Mouse (Mus musculus) adrenal gland (tissue): Measurements from ENCODE around the gene Ldb2.

Experiments used
- intact Hi-C: fragments of 180-260 bp; cut with DNase I; formaldehyde crosslinking; loops from one replicate; pipeline ENCODE4 v1.15.1; 2025

Ldb2 gene

GRCm38 (mm10) chr5:44725501-44725900, 74.0 kb downstream of the Ldb2 start:
- intact Hi-C loops: no loop called here

DNA sequence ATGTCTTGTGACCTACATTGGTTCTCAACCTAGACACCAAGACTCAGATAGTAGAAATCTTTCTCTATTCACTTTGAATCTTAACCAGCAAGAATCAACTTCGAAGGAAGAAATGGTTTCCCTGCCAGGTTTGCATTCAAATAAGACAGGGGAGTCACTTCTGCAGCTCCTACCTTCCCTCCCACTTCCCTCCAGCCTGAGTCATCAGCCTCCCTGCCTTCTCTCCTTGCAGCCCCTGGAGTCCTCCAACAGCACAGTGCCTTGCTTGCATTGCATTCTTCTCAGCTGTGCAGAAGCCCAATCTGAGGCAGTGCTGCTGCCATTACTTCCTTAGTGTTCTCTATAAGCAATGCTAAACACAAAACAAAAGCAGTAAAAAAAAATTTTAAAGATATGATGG, 79.6 kb downstream of the Ldb2 start:
- intact Hi-C loops: no loop called here

DNA sequence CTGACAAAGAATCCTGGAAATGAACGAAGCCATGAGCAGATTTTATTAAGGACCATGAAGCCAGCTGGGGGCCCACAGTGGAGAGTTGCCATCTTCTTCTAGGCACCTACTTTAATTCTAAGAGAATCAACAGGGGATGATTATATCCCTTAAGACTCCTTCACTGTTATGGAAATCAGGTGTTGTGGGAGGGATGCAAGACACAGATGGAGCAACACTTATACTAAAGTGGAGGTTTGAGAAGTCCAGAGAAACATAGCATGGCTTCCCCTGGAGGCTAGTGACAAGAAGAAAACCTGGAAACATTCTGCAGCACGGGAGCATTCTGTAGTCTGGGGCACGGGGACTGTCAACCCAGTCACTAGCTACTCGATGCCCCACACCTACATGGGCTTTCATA, 85.0 kb downstream of the Ldb2 start:
- intact Hi-C loops: no loop called here

- intact Hi-C loops: no loop called here
Measured at GRCm38 (mm10) chr5:44713181-44713789, 86.2 kb downstream of the Ldb2 start.

DNA sequence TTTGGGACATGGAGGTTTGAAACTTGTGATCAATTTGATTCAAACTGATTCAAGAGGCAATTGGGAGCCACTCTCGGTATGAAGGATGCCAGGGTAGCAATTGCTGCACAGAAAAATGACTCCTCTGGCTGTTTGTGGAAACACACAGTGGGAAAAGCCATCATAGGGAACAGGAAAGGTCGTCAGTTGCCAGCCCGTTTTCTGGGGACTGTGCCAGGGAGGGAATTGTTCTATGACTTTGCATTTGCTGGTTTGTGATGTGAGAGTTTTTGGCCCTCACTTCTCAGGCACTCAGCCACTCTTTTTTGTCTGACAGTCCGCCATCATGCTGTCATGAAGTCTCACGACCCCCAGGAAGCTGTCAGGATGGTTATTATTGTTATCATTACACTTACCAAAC, 88.3 kb downstream of the Ldb2 start:
- intact Hi-C loops: no loop called here

- intact Hi-C loops: no loop called here
Measured at GRCm38 (mm10) chr5:44710132-44710871, 89.2 kb downstream of the Ldb2 start.

GRCm38 (mm10) chr5:44709276-44709675, 90.2 kb downstream of the Ldb2 start:
- intact Hi-C loops: no loop called here

DNA sequence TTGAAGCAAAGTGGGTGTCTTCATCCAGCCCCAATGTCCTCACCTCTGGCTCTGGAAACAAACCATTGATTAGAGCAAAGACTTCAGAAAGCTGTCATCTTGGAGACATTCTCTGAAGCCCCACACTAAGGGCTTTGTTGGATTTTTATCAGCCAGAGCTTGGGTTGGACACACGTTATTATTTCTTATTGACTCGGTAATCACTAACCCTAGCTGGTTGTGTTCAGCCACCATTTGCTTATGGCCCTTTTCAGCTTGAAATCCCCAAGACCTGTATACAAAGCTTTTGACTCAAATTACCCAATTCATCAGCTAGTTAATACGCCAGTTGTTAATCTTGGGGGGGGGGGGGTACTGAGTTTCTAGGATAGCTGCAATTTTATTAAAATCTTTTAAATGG, 91.5 kb downstream of the Ldb2 start:
- intact Hi-C loops: no loop called here

GRCm38 (mm10) chr5:44706997-44707698, 92.3 kb downstream of the Ldb2 start:
- intact Hi-C loops: no loop called here

- intact Hi-C loops: no loop called here
Measured at GRCm38 (mm10) chr5:44697993-44698392, 101.5 kb downstream of the Ldb2 start.

- intact Hi-C loops: no loop called here
Measured at GRCm38 (mm10) chr5:44696548-44696947, 102.9 kb downstream of the Ldb2 start.

- intact Hi-C loops: no loop called here
Measured at GRCm38 (mm10) chr5:44693674-44694073, 105.8 kb downstream of the Ldb2 start.

DNA sequence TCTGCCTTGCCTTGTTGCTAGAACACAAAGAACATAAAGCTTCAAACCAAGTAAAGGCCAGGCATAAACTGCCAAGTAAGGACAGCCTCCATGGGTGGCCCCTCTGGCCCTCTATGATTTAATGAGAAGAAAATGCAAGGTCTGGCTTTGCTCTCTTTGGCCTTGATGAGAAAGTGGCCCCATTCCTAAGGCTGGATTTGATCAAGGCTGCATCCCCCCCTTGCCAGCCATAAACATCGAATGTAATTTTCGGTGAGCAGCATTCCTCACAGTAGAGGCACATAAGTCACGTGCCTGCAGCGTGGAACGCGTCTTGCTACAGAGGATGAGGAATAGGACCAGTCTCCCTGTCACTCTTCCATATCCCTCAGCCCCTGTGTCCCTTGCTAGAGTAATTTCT, 113.1 kb downstream of the Ldb2 start:
- intact Hi-C loops: loop anchor here (5.0 kb wide), 1 partner anchor 111 kb away; the partner anchor contains the start of gene Ldb2

GRCm38 (mm10) chr5:44681054-44681638, 118.3 kb downstream of the Ldb2 start:
- intact Hi-C loops: no loop called here

- intact Hi-C loops: no loop called here
Measured at GRCm38 (mm10) chr5:44677814-44678213, 121.7 kb downstream of the Ldb2 start.

GRCm38 (mm10) chr5:44676145-44676754, 123.2 kb downstream of the Ldb2 start:
- intact Hi-C loops: no loop called here

DNA sequence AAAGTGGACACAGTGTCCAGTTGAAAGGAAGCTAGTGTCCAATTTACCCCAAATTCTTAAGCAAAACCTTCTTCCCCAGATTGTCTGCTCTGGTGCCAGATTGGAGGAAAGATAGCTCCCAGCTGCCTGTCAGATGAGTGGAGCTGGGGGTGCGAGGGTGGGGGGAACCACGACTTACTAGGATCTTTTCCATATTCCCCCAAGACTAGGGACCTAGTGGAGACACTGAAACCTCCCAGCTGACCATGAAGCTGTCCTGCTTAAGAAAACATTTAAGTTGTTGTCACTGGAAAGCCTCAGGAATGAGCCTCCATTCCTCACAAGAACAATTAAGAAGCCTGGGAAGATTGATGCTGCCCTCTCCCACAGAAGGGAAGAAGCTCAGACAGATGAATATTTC, 129.1 kb downstream of the Ldb2 start:
- intact Hi-C loops: no loop called here

GRCm38 (mm10) chr5:44667907-44668306, 131.6 kb downstream of the Ldb2 start:
- intact Hi-C loops: no loop called here

DNA sequence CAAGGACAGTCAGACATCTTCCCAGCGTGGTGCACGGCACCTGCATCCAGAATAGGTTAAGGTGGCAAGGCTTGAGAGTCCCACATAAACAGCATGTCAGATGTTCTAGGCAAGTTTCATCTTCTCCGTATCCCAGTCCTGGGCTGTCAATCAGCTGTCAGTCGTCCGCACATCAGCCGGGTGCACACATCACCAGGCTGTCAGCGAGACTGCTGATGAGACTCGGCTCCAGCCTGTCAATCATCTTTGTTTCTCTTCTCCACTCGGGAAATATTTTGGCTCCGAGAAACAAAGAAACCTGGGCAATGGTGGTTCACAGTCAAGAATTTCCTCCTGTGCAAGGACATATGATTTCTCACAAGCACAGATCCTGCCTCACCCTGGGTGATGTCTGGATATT, 132.1 kb downstream of the Ldb2 start:
- intact Hi-C loops: no loop called here

- intact Hi-C loops: loop anchor here (10.0 kb wide), 1 partner anchor 355 kb away; no protein-coding TSS in a partner anchor
Measured at GRCm38 (mm10) chr5:44659651-44660050, 139.8 kb downstream of the Ldb2 start.

DNA sequence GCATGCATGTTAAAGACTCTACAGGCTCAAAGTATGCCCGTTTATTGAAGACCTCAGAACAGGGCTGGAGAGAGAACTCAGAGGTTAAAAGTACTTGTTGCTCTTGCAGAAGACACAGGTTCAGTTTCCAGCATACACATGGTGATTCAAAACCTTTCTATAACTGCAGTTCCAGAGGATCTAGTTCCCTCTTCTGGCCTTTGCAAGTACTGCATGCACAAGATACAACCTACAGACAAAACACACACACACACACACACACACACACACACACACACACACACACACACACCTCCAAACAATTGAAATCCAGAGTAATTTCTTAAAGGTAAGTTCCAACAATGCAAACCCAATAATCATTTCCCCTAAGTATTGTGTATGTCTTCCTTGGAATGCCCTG, 142.8 kb downstream of the Ldb2 start:
- intact Hi-C loops: loop anchor here (10.0 kb wide), 1 partner anchor 352 kb away; no protein-coding TSS in a partner anchor
